Mouse (Mus musculus): Measurements from ENCODE around the gene A2ml1.

- no peak for TF ChIP-seq EP300 (IDR thresholded peaks at IDR 0.05; ENCODE audit: low read depth)
- TF ChIP-seq CTCF (IDR thresholded peaks at IDR 0.05; ENCODE audit: low read depth): no peak
Measured at GRCm38 (mm10) chr6:128505676-128506236, 75.7 kb downstream of the A2ml1 start.

Measured in liver, embryonic 14.5 days (tissue).